Mouse (Mus musculus): ENCODE data around the gene Epb41l3. TPM values are rescaled to one million over a fixed set of nuclear protein-coding genes. Genes with fewer than 3 reads are reported as not detected.

Gene Epb41l3
- polyA plus RNA-seq, 1 experiment = 8.4 TPM

DNA sequence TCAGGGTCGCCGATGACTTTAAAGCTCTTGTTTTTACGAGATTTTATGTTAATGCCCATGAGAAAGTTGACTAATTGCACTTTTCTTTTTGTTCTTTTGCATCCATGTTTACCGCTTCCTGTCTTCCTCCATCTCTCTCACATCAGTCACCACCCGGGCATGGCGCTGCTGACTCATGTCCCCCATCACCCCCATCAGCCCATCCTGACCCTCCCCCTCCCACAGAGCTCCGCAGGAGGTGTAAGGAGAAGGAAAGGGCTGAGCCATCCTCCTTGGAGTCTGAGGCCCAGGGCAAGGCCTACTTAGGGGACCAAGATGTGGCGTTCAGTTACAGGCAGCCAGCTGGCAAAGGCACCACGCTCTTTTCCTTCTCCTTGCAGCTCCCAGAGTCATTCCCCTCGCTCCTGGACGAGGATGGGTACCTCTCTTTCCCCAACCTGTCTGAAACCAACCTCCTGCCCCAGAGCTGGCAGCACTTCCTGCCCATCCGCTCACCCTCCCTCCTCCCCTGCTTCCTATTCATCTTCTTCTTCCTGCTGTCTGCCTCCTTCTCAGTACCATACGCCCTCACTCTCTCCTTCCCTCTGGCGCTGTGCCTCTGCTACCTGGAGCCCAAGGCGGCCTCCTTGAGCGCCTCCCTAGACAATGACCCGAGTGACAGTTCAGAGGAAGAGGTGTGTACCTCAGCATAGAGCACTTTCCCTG is 190.4 kb downstream of the Epb41l3 start:
- H3K4me1 ChIP-seq (replicated peaks; ENCODE audit: control insufficient read depth, insufficient read depth, low read length) = 0 out of 2 replicates have a peak, but pooled peaks cover 4% of the 10 kb centered on the region
- H3K36me3 ChIP-seq (ENCODE audit: control insufficient read depth, insufficient read depth, low read length) = no peaks in the 10 kb centered on the region
- H3K4me3 ChIP-seq (ENCODE audit: control insufficient read depth, insufficient read depth, low read length) = no peak overlapping the region
- H3K27ac ChIP-seq (ENCODE audit: control insufficient read depth, insufficient read depth, low read length) = no peak overlapping the region
- no peak for DNase-seq
- no peaks in the 10 kb centered on the region for H3K27me3 ChIP-seq (ENCODE audit: control insufficient read depth, insufficient read depth, low read length)
- 10% methylated on average over 17 of the region's 17 CpGs for WGBS
- no peak for TF ChIP-seq POLR2A (IDR thresholded peaks at IDR 0.05; ENCODE audit: control insufficient read depth, extremely low read depth, insufficient read depth, low read length, poor library complexity)
- TF ChIP-seq CTCF (IDR thresholded peaks at IDR 0.05; ENCODE audit: borderline replicate concordance, control insufficient read depth, extremely low read depth, insufficient read depth, low read length, poor library complexity) = no peak

- no peak for DNase-seq
- Histone ChIP-seq H3K4me1 (replicated peaks; ENCODE audit: control insufficient read depth, insufficient read depth, low read length) (0 out of 2 replicates have a peak, but pooled peaks cover 4% of the 10 kb centered on the region), H3K4me3 (ENCODE audit: control insufficient read depth, insufficient read depth, low read length) (no peak overlapping the region), H3K36me3 (ENCODE audit: control insufficient read depth, insufficient read depth, low read length) (no peaks in the 10 kb centered on the region), H3K27ac (ENCODE audit: control insufficient read depth, insufficient read depth, low read length) (no peak overlapping the region), H3K27me3 (ENCODE audit: control insufficient read depth, insufficient read depth, low read length) (no peaks in the 10 kb centered on the region)
- 66% methylated on average over 5 of the region's 5 CpGs for WGBS
- TF ChIP-seq POLR2A (IDR thresholded peaks at IDR 0.05; ENCODE audit: control insufficient read depth, extremely low read depth, insufficient read depth, low read length, poor library complexity) (no peak), CTCF (IDR thresholded peaks at IDR 0.05; ENCODE audit: borderline replicate concordance, control insufficient read depth, extremely low read depth, insufficient read depth, low read length, poor library complexity) (no peak)
These were observed 191.5 kb downstream of the Epb41l3 start for GRCm38 (mm10) chr17:69266936-69267335.

DNA sequence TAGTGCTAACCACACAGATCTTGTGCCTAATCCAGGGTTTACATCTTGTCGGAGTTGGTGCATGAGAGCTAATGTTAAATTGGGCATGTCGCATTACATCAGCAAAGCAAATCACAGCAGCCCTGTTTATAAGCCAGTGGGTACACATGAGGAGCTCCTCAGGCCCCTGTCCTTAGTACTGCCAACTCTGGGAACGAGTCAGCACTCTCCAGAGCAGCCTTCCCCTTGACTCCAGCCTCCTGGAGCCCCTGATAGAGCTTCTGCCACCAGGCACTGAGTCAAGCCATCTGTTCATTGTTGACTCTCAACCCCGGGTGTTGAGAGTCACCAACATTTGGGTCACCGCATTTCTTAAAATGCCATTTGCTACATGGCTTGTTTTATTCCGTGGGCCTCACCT is 192.0 kb downstream of the Epb41l3 start:
- H3K36me3 ChIP-seq (ENCODE audit: control insufficient read depth, insufficient read depth, low read length) = no peaks in the 10 kb centered on the region
- 0 out of 2 replicates have a peak, but pooled peaks cover 4% of the 10 kb centered on the region for H3K4me1 ChIP-seq (replicated peaks; ENCODE audit: control insufficient read depth, insufficient read depth, low read length)
- DNase-seq = no peak
- no peak overlapping the region for H3K27ac ChIP-seq (ENCODE audit: control insufficient read depth, insufficient read depth, low read length)
- no peaks in the 10 kb centered on the region for H3K27me3 ChIP-seq (ENCODE audit: control insufficient read depth, insufficient read depth, low read length)
- H3K4me3 ChIP-seq (ENCODE audit: control insufficient read depth, insufficient read depth, low read length) = no peak overlapping the region
- WGBS = 90% methylated on average over 6 of the region's 6 CpGs
- no peak for TF ChIP-seq POLR2A (IDR thresholded peaks at IDR 0.05; ENCODE audit: control insufficient read depth, extremely low read depth, insufficient read depth, low read length, poor library complexity)
- no peak for TF ChIP-seq CTCF (IDR thresholded peaks at IDR 0.05; ENCODE audit: borderline replicate concordance, control insufficient read depth, extremely low read depth, insufficient read depth, low read length, poor library complexity)

- no peak for DNase-seq
- no peaks in the 10 kb centered on the region for H3K27me3 ChIP-seq (ENCODE audit: control insufficient read depth, insufficient read depth, low read length)
These were observed 201.9 kb downstream of the Epb41l3 start for GRCm38 (mm10) chr17:69277362-69277761.

GRCm38 (mm10) chr17:69284511-69284910 is 209.0 kb downstream of the Epb41l3 start:
- Histone ChIP-seq H3K27ac (ENCODE audit: control insufficient read depth, insufficient read depth, low read length) (no peak overlapping the region), H3K4me1 (replicated peaks; ENCODE audit: control insufficient read depth, insufficient read depth, low read length) (no peaks in the 10 kb centered on the region), H3K27me3 (ENCODE audit: control insufficient read depth, insufficient read depth, low read length) (no peaks in the 10 kb centered on the region), H3K4me3 (ENCODE audit: control insufficient read depth, insufficient read depth, low read length) (no peak overlapping the region), H3K36me3 (ENCODE audit: control insufficient read depth, insufficient read depth, low read length) (no peaks in the 10 kb centered on the region)
- DNase-seq = no peak
- no peak for TF ChIP-seq POLR2A (IDR thresholded peaks at IDR 0.05; ENCODE audit: control insufficient read depth, extremely low read depth, insufficient read depth, low read length, poor library complexity)
- TF ChIP-seq CTCF (IDR thresholded peaks at IDR 0.05; ENCODE audit: borderline replicate concordance, control insufficient read depth, extremely low read depth, insufficient read depth, low read length, poor library complexity) = no peak
- WGBS = 95% methylated on average over 13 of the region's 13 CpGs

More at GRCm38 (mm10) chr17:69277362-69277761, 201.9 kb downstream of the Epb41l3 start:
- 79% methylated on average over 5 of the region's 5 CpGs for WGBS
- Histone ChIP-seq H3K27ac (ENCODE audit: control insufficient read depth, insufficient read depth, low read length) (no peak overlapping the region), H3K4me1 (replicated peaks; ENCODE audit: control insufficient read depth, insufficient read depth, low read length) (no peaks in the 10 kb centered on the region), H3K4me3 (ENCODE audit: control insufficient read depth, insufficient read depth, low read length) (no peak overlapping the region), H3K36me3 (ENCODE audit: control insufficient read depth, insufficient read depth, low read length) (no peaks in the 10 kb centered on the region)
- TF ChIP-seq POLR2A (IDR thresholded peaks at IDR 0.05; ENCODE audit: control insufficient read depth, extremely low read depth, insufficient read depth, low read length, poor library complexity) (no peak), CTCF (IDR thresholded peaks at IDR 0.05; ENCODE audit: borderline replicate concordance, control insufficient read depth, extremely low read depth, insufficient read depth, low read length, poor library complexity) (no peak)

DNA sequence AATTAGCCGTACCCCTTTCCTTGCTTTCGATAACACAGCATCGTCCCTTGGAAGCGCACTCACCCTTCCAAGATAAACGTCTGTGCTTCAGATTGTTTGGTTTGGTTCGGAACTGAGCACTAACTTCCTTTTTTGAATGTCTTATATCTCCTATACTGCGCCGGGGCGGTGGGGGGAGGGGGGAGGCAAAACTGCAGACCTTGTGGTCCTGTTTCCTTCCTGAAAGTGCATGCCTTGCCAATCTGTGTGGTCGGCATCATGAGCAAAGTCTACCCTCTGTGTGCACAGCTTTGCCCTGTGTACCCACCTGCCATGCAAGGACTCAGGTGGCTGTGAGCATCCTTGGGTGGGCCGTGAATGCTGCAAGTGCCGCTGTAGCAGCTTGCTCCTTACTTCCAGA is 212.6 kb downstream of the Epb41l3 start:
- no peak for TF ChIP-seq POLR2A (IDR thresholded peaks at IDR 0.05; ENCODE audit: control insufficient read depth, extremely low read depth, insufficient read depth, low read length, poor library complexity)
- no peak for TF ChIP-seq CTCF (IDR thresholded peaks at IDR 0.05; ENCODE audit: borderline replicate concordance, control insufficient read depth, extremely low read depth, insufficient read depth, low read length, poor library complexity)
- H3K36me3 ChIP-seq (ENCODE audit: control insufficient read depth, insufficient read depth, low read length) = no peaks in the 10 kb centered on the region
- H3K27ac ChIP-seq (ENCODE audit: control insufficient read depth, insufficient read depth, low read length) = no peak overlapping the region
- no peak for DNase-seq
- 50% methylated on average over 12 of the region's 12 CpGs for WGBS
- no peaks in the 10 kb centered on the region for H3K4me1 ChIP-seq (replicated peaks; ENCODE audit: control insufficient read depth, insufficient read depth, low read length)
- H3K4me3 ChIP-seq (ENCODE audit: control insufficient read depth, insufficient read depth, low read length) = no peak overlapping the region
- no peaks in the 10 kb centered on the region for H3K27me3 ChIP-seq (ENCODE audit: control insufficient read depth, insufficient read depth, low read length)
